Mouse (Mus musculus) limb, embryonic 10.5 days (tissue): ENCODE results near the gene Hsd3b6. TPM values are rescaled to one million over a fixed set of nuclear protein-coding genes. Genes with fewer than 3 reads are reported as not detected.

Experiments used
- DNase-seq: peaks from one replicate; pipeline ENCODE4 v3.0.0-alpha.2; 2017; ENCODE audit warnings: low spot score
- H3K27ac ChIP-seq: fragments of 300-500 bp; sonication (generic); 2 replicates; pipeline ENCODE4 v1.5.1; 2016; ENCODE audit warnings: mild to moderate bottlenecking
- H3K27me3 ChIP-seq: fragments of 300-500 bp; sonication (generic); 2 replicates; pipeline ENCODE4 v1.6.1; 2016; ENCODE audit warnings: low read depth, mild to moderate bottlenecking; ENCODE audit not compliant: poor library complexity, severe bottlenecking
- H3K36me3 ChIP-seq: fragments of 300-500 bp; sonication (generic); 2 replicates; pipeline ENCODE4 v1.6.1; 2016; ENCODE audit warnings: mild to moderate bottlenecking, moderate library complexity
- H3K4me1 ChIP-seq: fragments of 300-500 bp; sonication (generic); 2 replicates; pipeline ENCODE4 v1.6.1; 2016
- H3K4me3 ChIP-seq: fragments of 300-500 bp; sonication (generic); 2 replicates; pipeline ENCODE4 v1.5.1; 2016; ENCODE audit warnings: mild to moderate bottlenecking, moderate library complexity
- H3K9me3 ChIP-seq: fragments of 300-500 bp; sonication (generic); replicated peaks from 2 replicates; pipeline ENCODE4 v1.6.1; 2016; ENCODE audit warnings: mild to moderate bottlenecking
- WGBS: fragments of 180-500 bp; shearing (Covaris S2); methylation state at CpG from one replicate; pipeline ENCODE4 v1.1.7; 2016; 5-methylcytosine and 5-hydroxymethylcytosine counted together
- polyA plus RNA-seq: library from polyadenylated mRNA; unstranded; fragments of >200 nt; fragmentation: Nextera tagmentation; extraction: Ambion mirVana; gene quantifications from 2 replicates; pipeline ENCODE4 v1.2.1, GENCODE M21; 2016

The Hsd3b6 gene
- polyA plus RNA-seq, 1 experiment from 2014 or later = 10.5 TPM

DNA sequence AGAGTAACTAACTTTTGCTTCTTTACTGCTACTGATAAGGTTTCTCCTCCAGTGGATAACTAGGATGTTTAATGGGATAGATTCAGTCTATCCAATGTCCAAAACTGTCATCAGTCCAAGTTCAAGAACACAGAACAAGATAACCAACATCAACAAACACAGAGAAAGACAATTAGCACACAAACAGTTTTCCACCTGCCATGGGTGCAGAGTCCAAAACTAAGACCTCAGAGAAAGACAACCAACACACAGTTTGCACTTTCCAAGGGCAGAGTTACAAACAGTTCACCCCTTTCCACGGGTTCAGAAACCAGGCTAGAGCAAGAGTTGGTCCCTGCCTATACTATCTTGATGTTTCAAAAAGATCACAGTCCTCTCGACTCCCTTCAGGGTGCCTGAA is 27.7 kb downstream of the Hsd3b6 start:
- Histone ChIP-seq H3K9me3 (no peaks in the 10 kb centered on the region), H3K4me3 (no peak overlapping the region), H3K36me3 (no peaks in the 10 kb centered on the region), H3K4me1 (no peaks in the 10 kb centered on the region), H3K27me3 (no peaks in the 10 kb centered on the region), H3K27ac (no peak overlapping the region)
- WGBS = 73% methylated on average over 2 of the region's 2 CpGs
- no peak for DNase-seq

DNA sequence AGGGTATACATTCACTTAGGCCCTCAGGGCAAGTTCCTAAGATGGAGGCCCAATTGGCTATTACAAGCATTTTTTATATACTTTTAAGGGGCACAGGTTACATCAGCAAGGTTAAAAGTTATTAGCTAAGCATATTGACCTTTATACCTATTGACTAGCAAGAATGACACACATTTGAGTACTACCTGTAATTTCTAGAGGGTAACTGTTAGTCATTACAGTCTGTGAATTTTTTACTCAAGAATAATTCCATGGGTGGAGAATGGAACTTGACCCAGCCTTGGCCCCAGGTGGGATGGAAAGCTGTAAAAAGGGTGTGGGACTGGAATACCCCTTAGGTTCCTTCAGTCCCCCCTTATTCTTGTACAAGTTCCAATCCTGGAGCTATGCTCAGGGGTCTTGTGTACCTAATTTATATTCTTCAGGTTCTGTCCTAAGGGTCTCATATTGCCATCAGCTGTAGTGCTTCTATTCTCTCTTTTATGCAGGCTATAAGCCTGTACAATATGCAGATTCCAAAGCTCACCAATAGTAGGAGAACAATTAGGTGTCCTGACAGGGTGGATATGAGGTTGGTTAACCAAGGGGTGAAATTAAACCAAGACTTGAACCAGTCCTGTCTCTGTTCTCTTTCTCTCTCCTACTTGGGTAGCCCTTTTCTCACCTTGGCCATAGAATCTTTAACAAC is 31.9 kb downstream of the Hsd3b6 start:
- H3K9me3 ChIP-seq = no peaks in the 10 kb centered on the region
- H3K36me3 ChIP-seq = no peaks in the 10 kb centered on the region
- no peak overlapping the region for H3K4me3 ChIP-seq
- H3K27ac ChIP-seq = no peak overlapping the region
- no peak for DNase-seq
- H3K27me3 ChIP-seq = no peaks in the 10 kb centered on the region
- no peaks in the 10 kb centered on the region for H3K4me1 ChIP-seq

DNA sequence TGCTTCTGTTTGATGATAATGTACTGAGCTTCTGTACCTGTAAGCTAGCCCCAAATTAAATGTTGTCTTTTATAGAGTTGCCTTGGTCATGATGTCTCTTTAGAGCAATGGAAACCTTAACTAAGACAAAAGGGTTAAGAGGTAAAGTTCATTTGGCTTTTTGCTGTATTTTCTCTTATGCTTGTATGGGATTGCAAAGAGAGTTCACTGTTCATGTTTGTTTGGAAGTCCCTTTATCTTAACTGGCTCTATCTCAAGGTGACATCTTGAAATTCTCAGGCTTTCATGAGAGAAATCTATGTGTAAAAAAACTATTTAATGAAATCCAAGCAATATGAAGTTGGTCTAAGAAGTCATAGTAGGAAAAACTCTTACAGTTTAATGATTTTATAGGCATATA is 33.3 kb downstream of the Hsd3b6 start:
- H3K4me3 ChIP-seq = no peak overlapping the region
- no peaks in the 10 kb centered on the region for H3K27me3 ChIP-seq
- DNase-seq = no peak
- H3K27ac ChIP-seq = no peak overlapping the region
- no peaks in the 10 kb centered on the region for H3K9me3 ChIP-seq
- no peaks in the 10 kb centered on the region for H3K36me3 ChIP-seq
- H3K4me1 ChIP-seq = no peaks in the 10 kb centered on the region

DNA sequence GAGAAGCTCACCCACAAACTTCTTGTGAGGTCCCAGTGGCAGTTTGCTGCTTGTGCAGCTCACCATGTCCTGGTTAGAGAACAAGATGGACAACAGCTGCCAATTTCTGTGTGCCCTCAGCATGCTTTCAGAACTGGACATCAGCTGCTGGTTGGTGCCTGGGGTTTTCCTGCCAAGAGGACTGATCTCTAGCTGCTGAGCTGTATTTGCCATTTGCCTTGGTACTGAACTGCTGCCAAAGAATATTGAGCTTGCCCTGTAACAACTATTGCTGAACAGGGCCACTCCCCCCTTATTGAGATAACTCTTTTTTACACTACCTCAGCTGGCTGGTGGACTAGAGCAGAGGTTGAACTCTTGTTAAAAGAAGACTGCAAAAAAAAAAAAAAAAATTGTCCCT is 50.1 kb downstream of the Hsd3b6 start:
- H3K9me3 ChIP-seq = no peaks in the 10 kb centered on the region
- H3K27ac ChIP-seq = no peak overlapping the region
- no peaks in the 10 kb centered on the region for H3K36me3 ChIP-seq
- no peaks in the 10 kb centered on the region for H3K4me1 ChIP-seq
- no peak for DNase-seq
- H3K27me3 ChIP-seq = no peaks in the 10 kb centered on the region
- H3K4me3 ChIP-seq = no peak overlapping the region

DNA sequence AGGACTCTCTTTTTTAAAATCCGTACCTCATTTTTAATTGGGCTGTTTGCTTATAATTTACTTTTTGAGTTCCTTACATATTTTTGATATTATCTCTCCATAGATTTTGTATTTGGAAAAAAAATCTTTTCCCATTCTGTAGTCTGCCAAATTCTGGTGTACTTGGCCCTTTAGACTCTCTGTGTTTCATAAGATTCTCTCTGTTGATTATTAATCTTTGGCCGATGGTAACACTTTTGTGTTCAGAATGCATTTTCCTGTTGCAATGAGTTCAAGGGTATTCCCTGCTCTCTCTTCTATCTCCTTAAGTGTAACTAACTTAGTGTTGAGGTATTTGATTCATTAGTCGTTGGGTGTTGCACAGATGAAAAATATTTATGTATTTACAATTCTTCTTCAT is 57.4 kb downstream of the Hsd3b6 start:
- Histone ChIP-seq H3K9me3 (no peaks in the 10 kb centered on the region), H3K4me1 (no peaks in the 10 kb centered on the region), H3K27ac (no peak overlapping the region), H3K36me3 (no peaks in the 10 kb centered on the region), H3K4me3 (no peak overlapping the region), H3K27me3 (no peaks in the 10 kb centered on the region)
- DNase-seq = no peak
- WGBS = 88% methylated on average over 3 of the region's 3 CpGs

Other genes with a start within 250 kb of the Hsd3b6 start
- not detected in 2 replicates for gene Gm10681, start 225.6 kb downstream of the Hsd3b6 start, polyA plus RNA-seq
- not detected in 2 replicates for gene Hsd3b5, start 184.2 kb downstream of the Hsd3b6 start, polyA plus RNA-seq
- 0.05 TPM in 1 of 2 replicates, not detected in the other for gene Hsd3b2, start 89.9 kb downstream of the Hsd3b6 start, polyA plus RNA-seq
- not detected in 2 replicates for gene Hsd3b3, start 51.3 kb downstream of the Hsd3b6 start, polyA plus RNA-seq
- gene Hsd3b1, start 45.4 kb upstream of the Hsd3b6 start, polyA plus RNA-seq = 0.20 and 0.44 TPM in 2 replicates
- not detected in 2 replicates for gene Hao2, start 78.8 kb upstream of the Hsd3b6 start, polyA plus RNA-seq